In the genomic region with DNA sequence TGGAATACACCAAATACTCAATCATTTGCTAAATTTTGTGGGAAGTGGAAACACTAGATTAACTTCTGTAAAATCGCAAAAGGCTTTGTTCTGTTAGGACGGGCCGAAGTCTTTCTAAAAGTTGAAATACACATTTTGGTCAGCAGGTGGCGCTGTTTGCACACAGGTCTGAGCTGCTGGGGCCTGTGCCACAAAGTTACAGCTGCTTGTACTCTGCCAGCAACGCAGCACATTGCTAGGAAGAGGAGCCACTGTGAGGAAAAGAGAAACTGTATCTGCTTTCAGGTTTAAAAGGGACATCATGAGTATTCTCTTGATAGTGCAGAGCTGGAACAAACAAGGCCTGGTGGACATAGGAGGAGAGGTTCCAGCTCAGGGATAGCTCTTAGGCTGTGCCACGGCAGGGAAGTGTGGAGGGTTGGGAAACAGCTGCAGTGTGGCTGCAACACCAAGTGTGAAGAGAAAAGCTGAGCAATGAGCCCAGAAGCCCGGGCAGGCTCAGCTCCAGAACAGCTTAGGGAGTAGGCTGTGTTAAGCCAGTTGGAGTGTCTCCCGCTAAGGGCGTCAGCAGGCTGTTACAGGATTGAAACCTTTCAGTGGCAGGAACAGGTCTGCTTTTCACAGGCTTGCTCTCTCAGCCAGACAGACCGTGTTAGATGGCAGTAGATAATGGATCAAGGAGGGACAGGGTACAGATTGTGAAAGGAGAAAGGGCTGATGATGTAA, we compare ENCODE assay signal across 8 mouse cellular contexts. TPM values are rescaled to one million over a fixed set of nuclear protein-coding genes. Genes with fewer than 3 reads are reported as not detected.
DNase-seq lines count a peak whose midpoint lies in the region; ATAC-seq and TF ChIP-seq lines count a peak whose summit lies in the region.

No protein-coding gene starts in this region.

- WGBS in heart, embryonic 12.5 days, result 30% methylated on average over 10 of the region's 10 CpGs
- WGBS in kidney, embryonic 16.5 days, result 31% methylated on average over 10 of the region's 10 CpGs
- WGBS in liver, adult 2 months, result 12% methylated on average over 10 of the region's 10 CpGs
- WGBS in neural tube, embryonic 11.5 days, result 37% methylated on average over 10 of the region's 10 CpGs
- 26% methylated on average over 10 of the region's 10 CpGs for WGBS in stomach, embryonic 16.5 days

- H3K27me3 ChIP-seq in heart, embryonic 12.5 days (replicated peaks), result 0 out of 2 replicates have a peak, but pooled peaks cover 8% of the 10 kb centered on the region
- H3K27me3 ChIP-seq in kidney, embryonic 16.5 days (ENCODE audit: insufficient read depth, low read length), result no peaks in the 10 kb centered on the region
- H3K27me3 ChIP-seq in liver, adult 2 months (ENCODE audit: control insufficient read depth, insufficient read depth, low read length), result no peaks in the 10 kb centered on the region
- no peaks in the 10 kb centered on the region for H3K27me3 ChIP-seq in neural tube, embryonic 11.5 days (ENCODE audit: control insufficient read depth, insufficient read depth, low read length)
- H3K27me3 ChIP-seq in stomach, embryonic 16.5 days (ENCODE audit: control insufficient read depth, insufficient read depth, low read length), result no peaks in the 10 kb centered on the region

- no peaks in the 10 kb centered on the region for H3K9me3 ChIP-seq in heart, embryonic 12.5 days (replicated peaks)
- H3K9me3 ChIP-seq in kidney, embryonic 16.5 days (ENCODE audit: low read length), result no peaks in the 10 kb centered on the region
- H3K9me3 ChIP-seq in neural tube, embryonic 11.5 days (ENCODE audit: control insufficient read depth, low read length), result no peaks in the 10 kb centered on the region
- H3K9me3 ChIP-seq in stomach, embryonic 16.5 days (replicated peaks; ENCODE audit: control insufficient read depth, low read length), result no peaks in the 10 kb centered on the region

- H3K36me3 ChIP-seq in heart, embryonic 12.5 days, result peaks cover 13% of the 10 kb centered on the region
- 0 out of 2 replicates have a peak, but pooled peaks cover 11% of the 10 kb centered on the region for H3K36me3 ChIP-seq in kidney, embryonic 16.5 days (ENCODE audit: insufficient read depth, low read length)
- H3K36me3 ChIP-seq in liver, adult 2 months (ENCODE audit: control insufficient read depth, insufficient read depth, low read length), result peaks cover 3% of the 10 kb centered on the region; the same call in 1 of the 2 replicates
- H3K36me3 ChIP-seq in neural tube, embryonic 11.5 days (ENCODE audit: control insufficient read depth, insufficient read depth, low read length), result no peaks in the 10 kb centered on the region
- no peaks in the 10 kb centered on the region for H3K36me3 ChIP-seq in stomach, embryonic 16.5 days (ENCODE audit: control insufficient read depth, insufficient read depth, low read length)

- no peak overlapping the region for H3K27ac ChIP-seq in heart, embryonic 12.5 days (ENCODE audit: poor library complexity, severe bottlenecking)
- no peak overlapping the region for H3K27ac ChIP-seq in kidney, embryonic 16.5 days (ENCODE audit: low read length)
- H3K27ac ChIP-seq in liver, adult 2 months (replicated peaks; ENCODE audit: insufficient read depth, low read depth, low read length), result peak overlapping the region; percentile 46
- H3K27ac ChIP-seq in neural tube, embryonic 11.5 days (ENCODE audit: low read depth, low read length), result no peak overlapping the region
- H3K27ac ChIP-seq in stomach, embryonic 16.5 days (ENCODE audit: low read length), result peak overlapping the region; percentile 91

- TF ChIP-seq CTCF in brain, embryonic 14.5 days (IDR thresholded peaks at IDR 0.05; ENCODE audit: borderline replicate concordance, extremely low read depth, insufficient read depth, insufficient read length), result peak; percentile 94
- peak; percentile 96 for TF ChIP-seq CTCF in liver, adult 2 months (IDR thresholded peaks at IDR 0.05; ENCODE audit: low read depth, low read length)

- no peaks in the 10 kb centered on the region for H3K79me2 ChIP-seq in liver, adult 2 months (ENCODE audit: control insufficient read depth, insufficient read depth, low read length)

- H3K9ac ChIP-seq in heart, embryonic 12.5 days, result 0 out of 2 replicates have a peak overlapping the region, but pooled peaks have one; percentile 30
- H3K9ac ChIP-seq in kidney, embryonic 16.5 days (replicated peaks; ENCODE audit: low read length), result 0 out of 2 replicates have a peak overlapping the region, but pooled peaks have one; percentile 1
- H3K9ac ChIP-seq in liver, adult 2 months (ENCODE audit: low read depth, low read length), result peak overlapping the region; percentile 7; the same call in 1 of the 2 replicates
- no peak overlapping the region for H3K9ac ChIP-seq in neural tube, embryonic 11.5 days (ENCODE audit: low read length)
- H3K9ac ChIP-seq in stomach, embryonic 16.5 days (ENCODE audit: low read length), result peak overlapping the region; percentile 47; the same call in 1 of the 2 replicates

- H3K4me3 ChIP-seq in heart, embryonic 12.5 days, result no peak overlapping the region
- no peak overlapping the region for H3K4me3 ChIP-seq in kidney, embryonic 16.5 days (ENCODE audit: low read length)
- no peak overlapping the region for H3K4me3 ChIP-seq in liver, adult 2 months (ENCODE audit: insufficient read depth, low read depth, low read length)
- H3K4me3 ChIP-seq in neural tube, embryonic 11.5 days (ENCODE audit: low read depth, low read length), result no peak overlapping the region
- H3K4me3 ChIP-seq in stomach, embryonic 16.5 days (replicated peaks; ENCODE audit: low read length), result no peak overlapping the region

- no peak for TF ChIP-seq POLR2A in brain, embryonic 14.5 days (IDR thresholded peaks at IDR 0.05; ENCODE audit: borderline replicate concordance, extremely low read depth, insufficient read depth, insufficient read length, poor library complexity, severe bottlenecking)
- no peak for TF ChIP-seq POLR2A in liver, adult 2 months (IDR thresholded peaks at IDR 0.05; ENCODE audit: extremely low read depth, insufficient read depth, low read length)

- ATAC-seq in heart, embryonic 12.5 days (ENCODE audit: insufficient number of reproducible peaks, low FRiP score), result peak; percentile 71
- ATAC-seq in kidney, embryonic 16.5 days (ENCODE audit: low FRiP score, low TSS enrichment), result peak; percentile 74
- peak; percentile 69 for ATAC-seq in neural tube, embryonic 11.5 days (ENCODE audit: insufficient read depth, low FRiP score, low TSS enrichment)
- peak; percentile 85 for ATAC-seq in stomach, embryonic 16.5 days (ENCODE audit: insufficient read depth, low FRiP score)

- H3K4me1 ChIP-seq in heart, embryonic 12.5 days (replicated peaks), result peaks cover 13% of the 10 kb centered on the region
- peaks cover 8% of the 10 kb centered on the region for H3K4me1 ChIP-seq in kidney, embryonic 16.5 days (ENCODE audit: insufficient read depth, low read length)
- peaks cover 6% of the 10 kb centered on the region; the same call in 1 of the 2 replicates for H3K4me1 ChIP-seq in liver, adult 2 months (ENCODE audit: control insufficient read depth, insufficient read depth, low read length)
- H3K4me1 ChIP-seq in neural tube, embryonic 11.5 days (ENCODE audit: control insufficient read depth, insufficient read depth, low read length), result peaks cover 7% of the 10 kb centered on the region
- H3K4me1 ChIP-seq in stomach, embryonic 16.5 days (ENCODE audit: control insufficient read depth, insufficient read depth, low read length), result peaks cover 8% of the 10 kb centered on the region; the same call in 1 of the 2 replicates

- H3K4me2 ChIP-seq in heart, embryonic 12.5 days, result no peak overlapping the region
- H3K4me2 ChIP-seq in kidney, embryonic 16.5 days (replicated peaks; ENCODE audit: low read depth, low read length), result no peak overlapping the region
- no peak overlapping the region for H3K4me2 ChIP-seq in neural tube, embryonic 11.5 days (ENCODE audit: low read depth)
- 0 out of 2 replicates have a peak overlapping the region, but pooled peaks have one; percentile 20 for H3K4me2 ChIP-seq in stomach, embryonic 16.5 days (ENCODE audit: low read depth, low read length)

- peak; percentile 77 for DNase-seq in CD4-positive helper T cell, adult 2 months (ENCODE audit: low read depth, low spot score)
- peak; percentile 94 for DNase-seq in brain, embryonic 14.5 days (ENCODE audit: low read depth)
- peak; percentile 97 for DNase-seq in fat pad, adult 2 months (ENCODE audit: extremely low read depth, low read depth, low spot score)
- peak; percentile 86 for DNase-seq in liver, adult 2 months (ENCODE audit: extremely low read depth, low read depth, low spot score)
- peak; percentile 76 for DNase-seq in neural tube, embryonic 11.5 days (ENCODE audit: low spot score)

RNA-seq across cellular contexts. Expression of a gene that starts 5.0 kb away (rescaled TPM):
- 62.7 and 80.6 TPM in 2 replicates for polyA plus RNA-seq in brain, embryonic 14.5 days (2012; rRNA removed)
- polyA plus RNA-seq in heart, embryonic 12.5 days (2016; fragmentation: Nextera tagmentation; extraction: Ambion mirVana), result 62.2 and 65.6 TPM in 2 replicates
- 60.1 and 66.6 TPM in 2 replicates for polyA plus RNA-seq in kidney, embryonic 16.5 days (2015; fragmentation: Nextera tagmentation; extraction: Ambion mirVana)
- total RNA-seq in liver, adult 2 months (2014; rRNA removed), result 36.1 and 36.4 TPM in 2 replicates
- polyA plus RNA-seq in liver, adult 2 months (2012; rRNA removed), result 45.8 and 52.2 TPM in 2 replicates
- 53.3 and 56.6 TPM in 2 replicates for polyA plus RNA-seq in neural tube, embryonic 11.5 days (2014; fragmentation: Nextera tagmentation; extraction: Ambion mirVana)
- polyA plus RNA-seq in stomach, embryonic 16.5 days (2015; fragmentation: Nextera tagmentation; extraction: Ambion mirVana), result 36.7 and 45.6 TPM in 2 replicates

RNA-seq across cellular contexts. Expression of a gene that starts 6.8 kb away (rescaled TPM):
- 3.4 and 5.9 TPM in 2 replicates for polyA plus RNA-seq in brain, embryonic 14.5 days (2012; rRNA removed)
- 21.8 and 23.0 TPM in 2 replicates for polyA plus RNA-seq in heart, embryonic 12.5 days (2016; fragmentation: Nextera tagmentation; extraction: Ambion mirVana)
- polyA plus RNA-seq in kidney, embryonic 16.5 days (2015; fragmentation: Nextera tagmentation; extraction: Ambion mirVana), result 15.6 and 17.8 TPM in 2 replicates
- total RNA-seq in liver, adult 2 months (2014; rRNA removed), result 7.2 and 10.0 TPM in 2 replicates
- 8.9 and 12.1 TPM in 2 replicates for polyA plus RNA-seq in liver, adult 2 months (2012; rRNA removed)
- 17.8 and 19.1 TPM in 2 replicates for polyA plus RNA-seq in neural tube, embryonic 11.5 days (2014; fragmentation: Nextera tagmentation; extraction: Ambion mirVana)
- 20.8 TPM in 2 replicates for polyA plus RNA-seq in stomach, embryonic 16.5 days (2015; fragmentation: Nextera tagmentation; extraction: Ambion mirVana)

RNA-seq across cellular contexts. Expression of a gene that starts 9.4 kb away (rescaled TPM):
- polyA plus RNA-seq in brain, embryonic 14.5 days (2012; rRNA removed), result not detected in 2 replicates
- polyA plus RNA-seq in heart, embryonic 12.5 days (2016; fragmentation: Nextera tagmentation; extraction: Ambion mirVana), result 0.17 and 0.43 TPM in 2 replicates
- 0.19 and 0.26 TPM in 2 replicates for polyA plus RNA-seq in kidney, embryonic 16.5 days (2015; fragmentation: Nextera tagmentation; extraction: Ambion mirVana)
- total RNA-seq in liver, adult 2 months (2014; rRNA removed), result 0.18 TPM in 1 of 2 replicates, not detected in the other
- not detected in 2 replicates for polyA plus RNA-seq in liver, adult 2 months (2012; rRNA removed)
- 0.29 TPM in 1 of 2 replicates, not detected in the other for polyA plus RNA-seq in neural tube, embryonic 11.5 days (2014; fragmentation: Nextera tagmentation; extraction: Ambion mirVana)
- polyA plus RNA-seq in stomach, embryonic 16.5 days (2015; fragmentation: Nextera tagmentation; extraction: Ambion mirVana), result 0.42 and 1.7 TPM in 2 replicates

RNA-seq across cellular contexts. Expression of a gene that starts 33.2 kb away (rescaled TPM):
- polyA plus RNA-seq in brain, embryonic 14.5 days (2012; rRNA removed), result 12.2 and 13.8 TPM in 2 replicates
- 90.0 and 95.3 TPM in 2 replicates for polyA plus RNA-seq in heart, embryonic 12.5 days (2016; fragmentation: Nextera tagmentation; extraction: Ambion mirVana)
- polyA plus RNA-seq in kidney, embryonic 16.5 days (2015; fragmentation: Nextera tagmentation; extraction: Ambion mirVana), result 44.0 and 46.9 TPM in 2 replicates
- total RNA-seq in liver, adult 2 months (2014; rRNA removed), result 42.4 and 44.3 TPM in 2 replicates
- 99.8 and 106 TPM in 2 replicates for polyA plus RNA-seq in liver, adult 2 months (2012; rRNA removed)
- 32.8 and 34.9 TPM in 2 replicates for polyA plus RNA-seq in neural tube, embryonic 11.5 days (2014; fragmentation: Nextera tagmentation; extraction: Ambion mirVana)
- 67.7 and 68.9 TPM in 2 replicates for polyA plus RNA-seq in stomach, embryonic 16.5 days (2015; fragmentation: Nextera tagmentation; extraction: Ambion mirVana)

RNA-seq across cellular contexts. Expression of a gene that starts 54.7 kb away (rescaled TPM):
- polyA plus RNA-seq in brain, embryonic 14.5 days (2012; rRNA removed), result 18.3 and 32.2 TPM in 2 replicates
- polyA plus RNA-seq in heart, embryonic 12.5 days (2016; fragmentation: Nextera tagmentation; extraction: Ambion mirVana), result 0.67 and 1.2 TPM in 2 replicates
- polyA plus RNA-seq in kidney, embryonic 16.5 days (2015; fragmentation: Nextera tagmentation; extraction: Ambion mirVana), result 1.0 and 1.5 TPM in 2 replicates
- total RNA-seq in liver, adult 2 months (2014; rRNA removed), result 0.13 TPM in 1 of 2 replicates, not detected in the other
- 0.29 and 0.50 TPM in 2 replicates for polyA plus RNA-seq in liver, adult 2 months (2012; rRNA removed)
- 7.2 TPM in 2 replicates for polyA plus RNA-seq in neural tube, embryonic 11.5 days (2014; fragmentation: Nextera tagmentation; extraction: Ambion mirVana)
- polyA plus RNA-seq in stomach, embryonic 16.5 days (2015; fragmentation: Nextera tagmentation; extraction: Ambion mirVana), result 0.37 TPM in 1 of 2 replicates, not detected in the other

Comparison
In these comparisons a context has a peak if more than half of its experiments do, and no peak if none do; other contexts are left out.
1. H3K27ac ChIP-seq: peak in liver, adult 2 months (single experiment) and stomach, embryonic 16.5 days (single experiment); none in heart, embryonic 12.5 days (single experiment), kidney, embryonic 16.5 days (single experiment) and neural tube, embryonic 11.5 days (single experiment).
2. Peak in every context shown above with its lines, with median percentiles within 50 percentile points of each other: DNase-seq and ATAC-seq.